Mouse (Mus musculus) limb, embryonic 13.5 days (tissue): ENCODE data around the gene Cstl1. TPM values are rescaled to one million over a fixed set of nuclear protein-coding genes. Genes with fewer than 3 reads are reported as not detected.
"Not testable (repeated sequence)": the region's sequence is repeated elsewhere in the genome, so short reads cannot be mapped to it uniquely, and the experiment has no call there.

Source experiments
- ATAC-seq: fragments of 200-750 bp; cut with Nextera tagmentation; 2 replicates; pipeline ENCODE4 v1.8.0; 2017; ENCODE audit warnings: low read depth, moderate number of reproducible peaks, moderate TSS enrichment; ENCODE audit not compliant: low FRiP score
- H3K27ac ChIP-seq: fragments of 300-500 bp; sonication (generic); 2 replicates; pipeline ENCODE4 v1.5.1; 2015; ENCODE audit warnings: inconsistent platforms, mild to moderate bottlenecking, moderate library complexity
- H3K27me3 ChIP-seq: fragments of 300-500 bp; sonication (generic); 2 replicates; pipeline ENCODE4 v1.6.1; 2015; ENCODE audit warnings: mild to moderate bottlenecking, inconsistent platforms
- H3K36me3 ChIP-seq: fragments of 300-500 bp; sonication (generic); 2 replicates; pipeline ENCODE4 v1.6.1; 2015; ENCODE audit warnings: inconsistent platforms, mild to moderate bottlenecking, moderate library complexity
- H3K4me1 ChIP-seq: fragments of 300-500 bp; sonication (generic); 2 replicates; pipeline ENCODE4 v1.6.1; 2015; ENCODE audit warnings: inconsistent platforms
- H3K4me2 ChIP-seq: fragments of 300-500 bp; sonication (generic); replicated peaks from 2 replicates; pipeline ENCODE4 v1.6.1; 2015; ENCODE audit warnings: inconsistent platforms, mild to moderate bottlenecking, moderate library complexity
- H3K4me3 ChIP-seq: fragments of 300-500 bp; sonication (generic); 2 replicates; pipeline ENCODE4 v1.5.1; 2015; ENCODE audit warnings: moderate library complexity, mild to moderate bottlenecking, inconsistent platforms
- H3K9ac ChIP-seq: fragments of 300-500 bp; sonication (generic); 2 replicates; pipeline ENCODE4 v1.6.1; 2015; ENCODE audit warnings: mild to moderate bottlenecking, inconsistent platforms
- H3K9me3 ChIP-seq: fragments of 300-500 bp; sonication (generic); 2 replicates; pipeline ENCODE4 v1.6.1; 2016; ENCODE audit warnings: inconsistent platforms
- WGBS: fragments of 180-500 bp; shearing (Covaris S2); methylation state at CpG from one replicate; pipeline ENCODE4 v1.1.7; 2015; 5-methylcytosine and 5-hydroxymethylcytosine counted together
- polyA plus RNA-seq: library from polyadenylated mRNA; unstranded; fragments of >200 nt; fragmentation: Nextera tagmentation; extraction: Ambion mirVana; gene quantifications from 2 replicates; pipeline ENCODE4 v1.2.1, GENCODE M21; 2015

The Cstl1 gene
- polyA plus RNA-seq, 1 experiment from 2014 or later = not detected

DNA sequence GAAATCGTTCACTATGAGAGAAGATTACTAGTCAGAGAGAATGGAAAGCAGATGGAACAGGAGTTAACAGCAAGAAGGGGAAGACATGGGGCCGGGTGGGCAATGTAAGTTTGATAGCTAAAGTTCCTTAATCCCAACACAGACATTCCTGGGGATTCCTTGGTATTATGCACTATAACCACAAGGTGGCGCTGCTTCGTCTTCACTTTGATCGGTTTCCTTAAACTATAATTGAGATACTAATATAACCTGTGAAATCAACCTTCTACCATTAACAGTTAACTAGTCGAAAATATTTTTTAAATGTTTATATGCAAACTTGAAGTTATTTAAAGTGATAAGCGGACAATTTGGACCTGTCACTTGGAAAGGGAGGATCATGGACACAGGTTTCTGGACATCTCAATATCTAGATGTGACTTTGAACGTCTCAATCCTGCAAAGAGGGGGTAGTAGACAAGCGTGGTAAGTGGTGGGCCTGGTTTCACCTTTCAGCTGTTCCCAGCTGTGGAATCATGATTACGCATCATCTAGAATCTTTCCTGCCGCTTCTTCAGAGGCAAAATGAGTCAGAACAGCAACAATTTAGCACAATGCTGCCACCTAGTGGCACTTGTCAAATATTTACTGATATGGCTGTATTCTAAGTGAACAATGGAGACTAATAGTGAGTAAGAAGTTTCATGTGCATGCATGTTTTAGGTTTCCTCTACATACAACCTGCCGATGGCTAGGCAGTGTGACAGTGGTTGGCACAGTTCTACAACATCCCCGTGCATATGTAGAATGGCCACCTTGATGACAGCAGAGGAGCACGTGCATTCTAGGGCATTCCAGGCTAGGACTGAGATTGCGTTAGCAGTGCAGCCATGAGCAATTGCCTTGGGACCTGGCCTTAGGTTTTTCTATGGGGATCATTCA is 2.0 kb downstream of the Cstl1 start:
- Histone ChIP-seq H3K9ac (no peak overlapping the region), H3K9me3 (no peaks in the 10 kb centered on the region), H3K36me3 (no peaks in the 10 kb centered on the region), H3K4me1 (no peaks in the 10 kb centered on the region), H3K4me2 (peak overlapping the region; percentile 55), H3K27ac (no peak overlapping the region), H3K27me3 (no peaks in the 10 kb centered on the region), H3K4me3 (peak overlapping the region; percentile 29)
- peak; percentile 63; the same call in 1 of the 2 replicates for ATAC-seq
- WGBS = 15% methylated on average over 15 of the region's 15 CpGs

GRCm38 (mm10) chr2:148754310-148754846 is 4.2 kb downstream of the Cstl1 start:
- Histone ChIP-seq H3K9me3 (no peaks in the 10 kb centered on the region), H3K36me3 (no peaks in the 10 kb centered on the region), H3K9ac (no peak overlapping the region), H3K4me3 (no peak overlapping the region), H3K27ac (no peak overlapping the region), H3K27me3 (no peaks in the 10 kb centered on the region), H3K4me2 (no peak overlapping the region), H3K4me1 (no peaks in the 10 kb centered on the region)
- no peak for ATAC-seq
- 61% methylated on average over 1 of the region's 1 CpGs for WGBS

DNA sequence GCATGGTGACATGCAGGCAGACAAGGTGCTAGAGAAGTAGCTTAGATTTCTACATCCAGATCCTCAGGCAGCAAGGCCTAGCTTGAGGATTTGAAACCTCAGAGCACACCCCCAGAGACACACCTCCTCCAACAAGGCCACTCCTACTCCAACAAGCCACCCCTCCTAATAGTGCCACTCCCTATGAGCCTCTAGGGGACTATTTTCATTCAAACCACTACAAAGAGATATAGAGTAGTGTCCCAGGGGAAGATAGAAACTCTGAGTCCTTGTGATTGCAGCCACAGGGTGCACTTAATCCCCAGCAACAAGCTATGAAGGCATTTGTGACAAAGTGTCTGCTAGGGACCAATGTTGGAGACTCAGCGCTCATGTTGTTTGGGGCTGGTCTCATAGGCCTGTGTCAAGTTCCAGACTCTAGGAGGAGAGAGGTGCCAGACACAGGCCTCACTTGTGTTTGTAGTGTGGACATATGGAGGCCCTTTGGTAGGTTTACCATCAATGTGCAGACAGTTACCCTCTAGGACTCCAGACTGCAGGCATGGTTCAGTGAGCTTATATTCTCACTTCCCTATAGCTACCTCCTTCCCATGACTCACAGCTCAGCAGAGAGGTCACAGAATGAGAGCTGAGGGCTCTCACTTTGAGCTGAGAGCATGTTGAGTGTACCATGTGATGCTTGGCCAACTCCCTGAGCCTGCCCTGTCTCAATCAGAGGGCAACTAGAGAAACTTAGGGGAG is 13.7 kb downstream of the Cstl1 start:
- Histone ChIP-seq H3K36me3 (no peaks in the 10 kb centered on the region), H3K4me2 (no peak overlapping the region), H3K9ac (no peak overlapping the region), H3K4me1 (no peaks in the 10 kb centered on the region), H3K27me3 (no peaks in the 10 kb centered on the region), H3K4me3 (no peak overlapping the region), H3K27ac (no peak overlapping the region), H3K9me3 (no peaks in the 10 kb centered on the region)
- 100% methylated on average over 1 of the region's 1 CpGs for WGBS
- no peak for ATAC-seq

- ATAC-seq, H3K4me3 ChIP-seq, H3K27ac ChIP-seq, H3K4me2 ChIP-seq, H3K27me3 ChIP-seq, H3K4me1 ChIP-seq, H3K36me3 ChIP-seq, H3K9ac ChIP-seq, H3K9me3 ChIP-seq: not testable (repeated sequence)
- 85% methylated on average over 4 of the region's 4 CpGs for WGBS
Observed at GRCm38 (mm10) chr2:148771397-148771796, 21.2 kb downstream of the Cstl1 start, which contains the start of gene Cst11. TSS of gene Cst11 (minus strand) at chr2:148771497.

- 33% methylated on average over 1 of the region's 1 CpGs for WGBS
- no peaks in the 10 kb centered on the region for H3K36me3 ChIP-seq
- ATAC-seq = no peak
- no peak within 1 kb of the TSS for H3K27ac ChIP-seq
- H3K4me3 ChIP-seq = no peak within 1 kb of the TSS
- H3K9ac ChIP-seq = no peak within 1 kb of the TSS
- H3K9me3 ChIP-seq = no peaks in the 10 kb centered on the region
- no peaks in the 10 kb centered on the region for H3K4me1 ChIP-seq
- no peaks in the 10 kb centered on the region for H3K27me3 ChIP-seq
- no peak within 1 kb of the TSS for H3K4me2 ChIP-seq
Observed at GRCm38 (mm10) chr2:148781709-148782108, 31.6 kb downstream of the Cstl1 start, which contains the start of gene 8030411F24Rik. TSS of gene 8030411F24Rik (plus strand) at chr2:148782009.

DNA sequence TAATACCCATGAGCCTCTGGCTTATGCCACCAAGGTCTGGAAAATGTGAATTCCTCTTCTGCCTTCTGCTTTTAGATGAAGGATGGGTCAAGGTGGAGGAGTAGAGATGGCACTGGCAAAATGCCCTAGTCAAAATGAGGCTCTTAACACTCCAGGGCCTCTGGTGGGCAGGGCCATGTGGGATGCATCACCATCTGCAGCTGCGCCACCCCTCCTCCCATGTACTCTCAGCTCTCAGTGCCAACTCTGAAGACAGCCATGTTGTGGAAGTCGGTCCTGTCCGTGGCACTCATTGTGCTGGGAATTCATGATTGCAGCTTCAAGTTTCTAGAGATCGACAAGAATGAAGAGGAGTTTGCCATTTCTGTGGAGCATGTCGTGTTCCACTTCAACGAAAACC is 39.0 kb downstream of the Cstl1 start, which contains the start of gene Cst12:
Cst12 (plus strand) TSS at position 220 of the 400 bp plus-strand sequence.
- no peaks in the 10 kb centered on the region for H3K9me3 ChIP-seq
- WGBS = 94% methylated on average over 6 of the region's 6 CpGs
- H3K27ac ChIP-seq = no peak within 1 kb of the TSS
- no peak within 1 kb of the TSS for H3K9ac ChIP-seq
- no peaks in the 10 kb centered on the region for H3K27me3 ChIP-seq
- no peak within 1 kb of the TSS for H3K4me3 ChIP-seq
- no peak for ATAC-seq
- H3K36me3 ChIP-seq = no peaks in the 10 kb centered on the region
- H3K4me2 ChIP-seq = no peak within 1 kb of the TSS
- no peaks in the 10 kb centered on the region for H3K4me1 ChIP-seq

DNA sequence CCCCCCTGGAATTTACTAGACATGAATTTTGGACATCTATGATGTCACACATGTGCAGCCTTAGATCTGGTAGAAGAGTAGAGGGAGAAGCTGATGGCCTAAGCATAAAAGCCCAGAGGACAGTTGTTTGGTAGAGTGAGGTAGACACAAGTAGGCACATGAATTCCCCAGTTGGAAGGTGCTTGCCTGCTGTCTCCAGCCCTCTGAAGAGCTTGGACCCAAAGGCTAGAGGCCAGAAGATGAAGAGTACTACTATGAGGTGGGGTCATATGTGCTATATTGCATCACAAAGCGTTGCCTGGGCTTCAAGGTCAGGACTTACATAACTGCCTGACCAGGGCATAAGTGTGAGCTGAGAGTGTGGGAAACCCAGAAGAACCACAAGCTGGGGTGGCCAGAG is 48.3 kb downstream of the Cstl1 start, which contains the start of gene Cst8:
Cst8 (plus strand) TSS at position 301 of the 400 bp plus-strand sequence.
- no peak within 1 kb of the TSS for H3K4me2 ChIP-seq
- no peaks in the 10 kb centered on the region for H3K4me1 ChIP-seq
- no peak within 1 kb of the TSS for H3K27ac ChIP-seq
- no peak within 1 kb of the TSS for H3K4me3 ChIP-seq
- no peak within 1 kb of the TSS for H3K9ac ChIP-seq
- H3K36me3 ChIP-seq = no peaks in the 10 kb centered on the region
- no peaks in the 10 kb centered on the region for H3K9me3 ChIP-seq
- H3K27me3 ChIP-seq = no peaks in the 10 kb centered on the region
- 78% methylated on average over 1 of the region's 1 CpGs for WGBS
- no peak for ATAC-seq

- WGBS = 58% methylated on average over 3 of the region's 3 CpGs
Observed at GRCm38 (mm10) chr2:148801491-148801921, 51.3 kb downstream of the Cstl1 start.

More at GRCm38 (mm10) chr2:148801491-148801921, 51.3 kb downstream of the Cstl1 start:
- H3K36me3 ChIP-seq = no peaks in the 10 kb centered on the region
- H3K27ac ChIP-seq = no peak overlapping the region
- no peak for ATAC-seq
- no peak overlapping the region for H3K4me2 ChIP-seq
- no peaks in the 10 kb centered on the region for H3K9me3 ChIP-seq
- H3K4me1 ChIP-seq = no peaks in the 10 kb centered on the region
- H3K4me3 ChIP-seq = no peak overlapping the region
- no peak overlapping the region for H3K9ac ChIP-seq
- H3K27me3 ChIP-seq = no peaks in the 10 kb centered on the region

Other genes starting within 250 kb of the Cstl1 start
- 89.8 and 97.1 TPM in 2 replicates for gene Nxt1, start 77.8 kb upstream of the Cstl1 start, polyA plus RNA-seq
- 22.5 and 23.9 TPM in 2 replicates for gene Gzf1, start 69.3 kb upstream of the Cstl1 start, polyA plus RNA-seq
- gene Napb, start 17.9 kb upstream of the Cstl1 start, polyA plus RNA-seq = 4.3 and 4.6 TPM in 2 replicates
- gene Cst11, start 21.1 kb downstream of the Cstl1 start, polyA plus RNA-seq = not detected in 2 replicates
- not detected in 2 replicates for gene 8030411F24Rik, start 31.7 kb downstream of the Cstl1 start, polyA plus RNA-seq
- gene Cst12, start 39.0 kb downstream of the Cstl1 start, polyA plus RNA-seq = not detected in 2 replicates
- gene Cst8, start 48.4 kb downstream of the Cstl1 start, polyA plus RNA-seq = not detected in 2 replicates
- not detected in 2 replicates for gene Cst13, start 69.7 kb downstream of the Cstl1 start, polyA plus RNA-seq
- gene Cst9, start 84.8 kb downstream of the Cstl1 start, polyA plus RNA-seq = not detected in 2 replicates
- not detected in 2 replicates for gene 9230104L09Rik, start 114.7 kb downstream of the Cstl1 start, polyA plus RNA-seq
- 386 and 403 TPM in 2 replicates for gene Cst3, start 125.3 kb downstream of the Cstl1 start, polyA plus RNA-seq